Mouse (Mus musculus) forelimb bud, embryonic 11.5 days (tissue): ENCODE measurements around the gene Ppara.
A peak's percentile ranks its signal among the peaks of the same experiment; 100 is the strongest.

Source experiments
- DNase-seq: peaks from one replicate; pipeline ENCODE4 v3.0.0-alpha.2; 2012; ENCODE audit warnings: low read depth, low spot score

Ppara gene

GRCm38 (mm10) chr15:85728224-85728623, 6.6 kb upstream of the Ppara start:
- DNase-seq, result no peak

GRCm38 (mm10) chr15:85729256-85729655, 5.5 kb upstream of the Ppara start:
- DNase-seq, result no peak

- no peak for DNase-seq
Measured at GRCm38 (mm10) chr15:85730027-85730426, 4.8 kb upstream of the Ppara start.

- DNase-seq, result no peak
Measured at GRCm38 (mm10) chr15:85731885-85732603, 2.7 kb upstream of the Ppara start.

- DNase-seq, result no peak
Measured at GRCm38 (mm10) chr15:85732604-85732968, 2.2 kb upstream of the Ppara start.

GRCm38 (mm10) chr15:85733686-85734085, 1.1 kb upstream of the Ppara start:
- no peak for DNase-seq

- no peak for DNase-seq
Measured at GRCm38 (mm10) chr15:85734148-85734547, 635 bp upstream of the Ppara start.

GRCm38 (mm10) chr15:85735063-85735835, 466 bp downstream of the Ppara start:
- peak; percentile 62 for DNase-seq

GRCm38 (mm10) chr15:85735836-85736190, 1.0 kb downstream of the Ppara start:
- DNase-seq, result no peak

- DNase-seq, result no peak
Measured at GRCm38 (mm10) chr15:85736506-85736905, 1.7 kb downstream of the Ppara start.

GRCm38 (mm10) chr15:85738416-85738815, 3.6 kb downstream of the Ppara start:
- no peak for DNase-seq

GRCm38 (mm10) chr15:85738939-85739338, 4.2 kb downstream of the Ppara start:
- no peak for DNase-seq

- no peak for DNase-seq
Measured at GRCm38 (mm10) chr15:85742608-85743007, 7.8 kb downstream of the Ppara start.

GRCm38 (mm10) chr15:85743946-85744345, 9.2 kb downstream of the Ppara start:
- no peak for DNase-seq

GRCm38 (mm10) chr15:85746178-85746577, 11.4 kb downstream of the Ppara start:
- no peak for DNase-seq

GRCm38 (mm10) chr15:85746671-85747070, 11.9 kb downstream of the Ppara start:
- DNase-seq, result no peak

GRCm38 (mm10) chr15:85747951-85748350, 13.2 kb downstream of the Ppara start:
- DNase-seq, result no peak

GRCm38 (mm10) chr15:85748466-85748865, 13.7 kb downstream of the Ppara start:
- no peak for DNase-seq

GRCm38 (mm10) chr15:85749141-85749540, 14.4 kb downstream of the Ppara start:
- no peak for DNase-seq

- DNase-seq, result no peak
Measured at GRCm38 (mm10) chr15:85750115-85750514, 15.3 kb downstream of the Ppara start.

GRCm38 (mm10) chr15:85752655-85753054, 17.9 kb downstream of the Ppara start:
- no peak for DNase-seq

GRCm38 (mm10) chr15:85754033-85754650, 19.4 kb downstream of the Ppara start:
- DNase-seq, result no peak

GRCm38 (mm10) chr15:85755214-85755613, 20.4 kb downstream of the Ppara start:
- DNase-seq, result no peak
